Mouse (Mus musculus): ENCODE results near the gene Gpr146.
"Not testable (repeated sequence)": the region's sequence is repeated elsewhere in the genome, so short reads cannot be mapped to it uniquely, and the experiment has no call there.

Gpr146 gene

DNA sequence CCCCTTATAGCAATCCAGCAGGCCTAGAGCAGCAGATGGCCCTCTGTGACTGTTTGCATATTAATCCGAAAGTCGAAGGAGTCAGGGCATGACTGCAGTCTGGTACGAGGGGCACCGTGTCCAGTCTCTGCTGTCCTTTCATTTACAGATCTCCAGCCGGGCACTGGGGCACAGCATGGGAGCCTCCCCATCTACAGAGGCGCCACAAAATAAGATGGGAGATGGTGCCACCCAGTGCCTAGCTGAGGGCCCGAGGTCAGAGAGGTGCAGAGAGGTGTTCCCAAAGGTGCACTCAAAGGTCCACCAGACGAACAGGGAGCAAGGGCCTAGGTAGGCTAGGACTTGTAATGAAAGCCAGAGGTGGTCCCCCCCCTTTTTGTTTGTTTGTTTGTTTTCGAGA is 5.7 kb downstream of the Gpr146 start:
- DNase-seq, result peak; percentile 39

DNA sequence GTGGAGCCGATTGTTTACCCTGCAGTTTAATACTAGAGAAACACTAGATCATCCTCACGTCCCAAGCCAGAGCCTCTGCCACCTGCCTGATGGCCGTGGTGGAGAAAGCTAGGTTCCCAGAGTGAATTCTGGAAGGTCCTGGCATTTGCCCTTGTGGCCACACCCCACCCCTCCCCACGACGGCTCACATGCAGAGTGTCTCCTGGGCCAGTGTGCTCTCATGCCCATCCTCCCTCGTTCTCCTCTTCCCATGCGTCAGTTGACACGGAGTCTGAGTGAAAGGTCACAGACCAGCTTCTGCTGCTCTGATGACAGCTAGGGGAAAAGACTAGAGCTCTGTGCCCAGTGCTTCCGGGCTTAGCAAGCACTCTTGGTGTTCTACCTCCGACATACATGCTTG is 7.0 kb downstream of the Gpr146 start:
- no peak for DNase-seq

GRCm38 (mm10) chr5:139386047-139386446 is 8.6 kb downstream of the Gpr146 start:
- DNase-seq, result no peak

- DNase-seq, result no peak
Observed at GRCm38 (mm10) chr5:139387329-139388194, 10.1 kb downstream of the Gpr146 start.

GRCm38 (mm10) chr5:139388195-139388570 is 10.7 kb downstream of the Gpr146 start:
- DNase-seq, result no peak

GRCm38 (mm10) chr5:139388694-139389675 is 11.5 kb downstream of the Gpr146 start:
- DNase-seq, result no peak

- no peak for DNase-seq
Observed at GRCm38 (mm10) chr5:139389676-139390061, 12.2 kb downstream of the Gpr146 start.

GRCm38 (mm10) chr5:139390324-139391119 is 13.0 kb downstream of the Gpr146 start:
- DNase-seq, result not testable (repeated sequence)

DNA sequence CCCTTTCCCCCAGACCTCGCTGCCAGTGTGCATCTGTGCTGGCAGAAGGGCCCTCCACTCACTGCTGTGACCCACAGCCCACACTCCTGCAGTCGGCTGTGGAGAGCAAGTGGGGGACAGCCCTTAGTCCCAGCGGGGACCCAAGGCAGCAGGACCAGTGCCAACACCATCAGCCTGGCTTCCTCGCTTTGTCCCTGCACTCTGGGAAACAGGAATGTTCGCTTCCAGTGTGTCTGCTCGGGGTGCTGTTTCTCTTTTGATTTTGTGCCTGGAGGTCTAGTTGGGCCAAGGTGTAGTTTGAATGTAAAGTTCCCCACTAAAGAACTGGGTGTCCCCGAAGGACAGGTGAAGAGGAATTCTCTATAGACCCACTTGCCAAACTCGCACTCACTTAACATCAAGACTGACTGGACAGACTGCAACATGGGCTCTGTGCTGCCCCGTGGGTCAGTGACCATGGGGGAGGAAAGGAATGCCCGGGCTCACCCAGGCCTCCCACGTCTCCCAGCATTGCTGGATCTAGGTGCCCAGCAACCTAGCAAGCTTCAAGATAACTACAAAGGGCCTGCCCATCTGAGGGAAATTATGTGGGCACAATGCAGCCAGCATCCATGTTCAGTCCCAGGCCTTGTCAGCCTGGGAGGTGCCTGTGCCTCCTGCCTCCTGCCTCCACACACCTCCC is 14.0 kb downstream of the Gpr146 start:
- DNase-seq, result no peak

DNA sequence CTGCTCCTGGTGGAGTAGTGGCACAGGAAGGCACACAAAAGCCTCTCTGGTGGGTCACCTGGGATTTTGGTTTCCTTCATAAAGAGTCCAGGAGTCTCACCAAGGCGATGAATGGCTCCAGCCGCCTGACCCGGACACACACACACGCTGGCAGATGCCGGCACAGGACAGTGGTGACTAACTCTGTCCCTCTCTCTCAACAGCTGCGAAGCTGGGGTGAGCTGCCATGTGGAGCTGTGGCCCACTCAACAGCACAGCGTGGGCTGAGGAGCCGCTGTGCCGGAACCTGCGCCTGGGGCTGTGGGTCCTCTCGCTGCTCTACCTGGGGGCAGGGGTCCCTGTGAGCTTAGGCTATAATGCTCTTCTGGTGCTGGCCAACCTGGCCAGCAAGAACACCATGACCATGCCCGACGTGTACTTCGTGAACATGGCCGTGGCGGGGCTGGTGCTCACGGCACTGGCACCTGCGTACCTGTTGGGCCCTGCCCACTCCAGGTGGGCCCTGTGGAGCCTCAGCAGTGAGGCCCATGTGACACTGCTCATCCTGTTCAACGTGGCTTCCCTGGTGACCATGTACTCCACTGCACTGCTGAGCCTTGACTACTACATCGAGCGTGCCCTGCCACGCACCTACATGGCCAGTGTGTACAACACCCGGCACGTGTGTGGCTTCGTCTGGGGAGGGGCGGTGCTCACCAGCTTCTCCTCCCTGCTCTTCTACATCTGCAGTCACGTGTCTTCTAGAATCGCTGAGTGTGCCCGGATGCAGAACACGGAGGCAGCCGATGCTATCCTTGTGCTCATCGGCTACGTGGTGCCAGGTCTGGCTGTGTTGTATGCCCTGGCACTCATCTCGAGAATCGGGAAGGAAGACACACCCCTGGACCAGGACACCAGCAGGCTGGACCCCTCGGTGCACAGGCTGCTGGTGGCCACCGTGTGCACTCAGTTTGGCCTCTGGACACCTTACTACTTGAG is 15.0 kb downstream of the Gpr146 start:
- DNase-seq, result no peak

DNA sequence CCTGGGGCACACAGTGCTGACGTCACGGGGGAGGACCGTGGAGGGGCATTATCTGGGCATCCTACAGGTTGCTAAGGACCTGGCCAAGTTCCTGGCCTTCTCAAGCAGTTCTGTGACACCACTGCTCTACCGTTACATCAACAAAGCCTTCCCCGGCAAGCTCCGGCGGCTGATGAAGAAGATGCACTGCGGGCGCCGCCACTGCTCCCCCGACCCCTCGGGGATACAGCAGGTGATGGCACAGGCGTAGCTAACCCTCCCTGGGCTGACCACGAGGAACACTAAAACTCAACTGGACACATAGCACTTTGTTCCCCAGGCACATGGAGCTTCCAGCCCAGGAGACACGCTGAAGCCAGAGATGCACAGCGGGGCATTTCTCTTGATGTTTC is 15.7 kb downstream of the Gpr146 start:
- no peak for DNase-seq

DNA sequence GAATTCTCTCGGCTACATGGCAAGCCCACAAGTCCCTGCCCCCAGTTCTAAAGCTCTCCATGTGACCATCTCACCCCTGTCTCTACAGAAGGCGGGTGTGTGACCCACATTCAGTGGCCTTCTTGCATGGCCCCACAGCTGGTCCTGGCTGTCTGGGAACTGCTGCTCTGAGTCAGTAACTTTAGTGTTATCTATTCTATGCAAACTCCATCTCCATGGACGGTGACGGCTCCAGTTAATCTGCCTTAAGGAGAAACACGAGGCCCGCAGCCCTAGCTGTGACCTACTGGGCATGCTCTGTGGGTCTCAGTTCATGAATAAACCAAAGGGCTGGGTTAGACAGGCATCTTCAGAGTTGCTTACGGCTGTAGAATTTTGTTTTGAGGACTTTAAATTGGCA is 16.9 kb downstream of the Gpr146 start:
- no peak for DNase-seq

DNA sequence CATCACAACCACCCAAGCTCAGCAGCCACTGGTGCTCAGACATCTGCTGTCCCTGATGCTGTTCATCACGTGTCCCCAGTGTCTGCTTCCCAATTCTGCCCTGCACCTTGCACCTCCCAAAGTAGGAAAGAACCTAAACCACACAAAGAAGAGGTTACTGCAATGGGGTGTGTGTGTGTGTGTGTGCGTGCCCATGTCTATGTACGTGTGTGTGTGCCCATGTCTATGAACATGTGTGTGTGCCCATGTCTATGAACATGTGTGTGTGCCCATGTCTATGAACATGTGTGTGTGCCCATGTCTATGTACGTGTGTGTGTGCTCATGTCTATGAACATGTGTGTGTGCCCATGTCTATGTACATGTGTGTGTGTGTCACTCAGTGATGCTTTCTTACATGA is 18.0 kb downstream of the Gpr146 start:
- no peak for DNase-seq

GRCm38 (mm10) chr5:139397359-139397916 is 19.9 kb downstream of the Gpr146 start:
- DNase-seq, result no peak

DNA sequence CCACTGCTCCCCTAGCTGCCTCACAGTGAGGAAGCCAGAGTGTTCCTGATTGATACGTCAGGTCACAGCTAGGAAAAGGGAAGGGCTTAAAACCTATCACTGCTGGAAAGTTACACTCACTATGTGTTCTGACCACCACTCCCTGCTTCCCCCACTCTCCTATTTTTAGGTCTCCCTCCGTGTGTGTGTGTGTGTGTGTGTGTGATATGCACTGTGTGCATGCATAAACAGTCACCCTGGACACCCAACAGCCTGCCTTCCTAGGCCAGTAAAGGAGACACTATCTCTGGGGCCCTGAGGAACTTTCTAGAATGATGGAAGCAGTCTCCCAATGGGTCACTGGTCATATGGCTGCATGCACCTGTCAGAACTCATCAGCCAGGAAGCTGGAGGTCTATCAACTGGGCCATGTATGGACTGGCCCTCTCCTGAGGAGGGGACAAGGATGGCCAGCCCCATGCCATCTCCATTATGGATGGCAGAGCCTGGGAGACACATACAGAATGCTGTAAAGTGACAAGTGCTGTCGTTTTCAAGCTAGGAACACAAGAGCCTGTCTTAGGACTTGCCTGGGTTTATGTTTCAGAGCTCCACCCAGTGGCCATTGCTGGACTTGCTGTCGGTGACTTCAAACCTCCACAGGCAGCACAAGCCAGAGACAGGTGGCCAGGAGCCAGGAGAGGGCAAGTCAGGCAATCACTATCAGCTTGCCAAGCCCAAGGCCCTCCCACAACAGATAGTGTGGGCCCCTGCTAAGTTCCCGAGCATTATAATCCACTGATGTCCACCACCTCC is 20.7 kb downstream of the Gpr146 start:
- DNase-seq, result peak; percentile 89

DNA sequence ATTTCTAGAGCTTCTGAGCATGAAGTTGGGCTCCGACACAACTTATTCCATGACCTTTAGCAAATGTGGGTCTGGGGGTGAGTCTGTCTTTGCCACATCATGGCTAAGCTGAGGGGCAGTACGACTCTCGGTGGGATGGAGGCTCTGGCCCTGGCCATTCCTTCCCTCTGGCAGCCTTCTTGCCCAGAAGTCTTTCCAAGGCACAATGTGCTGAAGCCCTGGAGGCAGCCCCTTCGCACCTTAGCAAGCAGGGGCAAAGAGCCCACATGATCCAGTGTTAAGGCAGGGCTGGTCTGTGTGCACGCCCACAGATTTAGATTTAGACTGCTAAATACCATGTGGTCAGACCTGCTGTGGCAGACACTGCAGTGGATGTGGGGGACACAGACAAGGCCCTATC is 21.3 kb downstream of the Gpr146 start:
- no peak for DNase-seq

- DNase-seq, result no peak
Observed at GRCm38 (mm10) chr5:139399991-139400390, 22.5 kb downstream of the Gpr146 start.

DNA sequence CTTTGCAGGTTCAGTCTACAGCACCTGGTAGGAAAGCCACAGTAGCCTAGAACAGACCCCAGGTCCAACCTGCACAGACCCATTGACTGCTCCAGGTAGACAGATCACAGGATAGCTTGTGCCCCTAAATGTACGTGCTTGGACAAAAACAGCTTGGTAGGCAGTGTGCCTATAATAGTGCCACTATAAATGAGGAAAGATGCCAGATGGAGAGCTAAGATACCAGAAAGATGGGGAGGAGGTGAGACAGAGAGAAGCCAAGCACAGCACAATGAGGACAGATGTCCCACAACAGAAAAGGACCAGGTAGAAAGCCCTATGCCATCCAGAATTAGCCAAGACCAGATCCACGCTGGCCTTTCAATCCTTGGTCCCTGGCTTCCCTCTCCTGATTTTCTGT is 24.6 kb downstream of the Gpr146 start:
- no peak for DNase-seq

- DNase-seq, result no peak
Observed at GRCm38 (mm10) chr5:139403692-139404260, 26.3 kb downstream of the Gpr146 start.

All from thymus, postnatal 14 days (tissue).